Mouse (Mus musculus): ENCODE results near the gene Olfr247.
A peak's percentile ranks its signal among the peaks of the same experiment; 100 is the strongest.
"Not testable (repeated sequence)": the region's sequence is repeated elsewhere in the genome, so short reads cannot be mapped to it uniquely, and the experiment has no call there.

The Olfr247 gene

DNA sequence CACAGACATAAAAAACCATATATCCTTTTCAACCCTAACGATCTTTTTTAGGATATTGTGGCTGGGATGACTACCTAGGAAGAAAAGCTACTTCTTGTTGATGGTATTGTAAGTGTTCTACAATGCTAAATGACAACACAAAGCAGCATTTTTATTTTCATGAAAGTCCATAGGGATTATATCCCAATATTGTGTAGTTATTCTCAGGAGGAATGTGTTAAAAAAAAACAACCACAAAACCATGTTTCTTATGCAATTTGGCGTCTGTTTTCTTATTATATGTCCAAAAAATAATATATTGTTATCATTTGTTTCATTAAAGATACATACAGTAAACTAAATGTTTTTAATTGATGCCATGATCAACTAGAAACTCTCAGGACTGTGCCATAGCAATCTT is at the start of gene Olfr247:
Gene Olfr247, minus strand, starts transcription at position 101 of the 400 bp plus-strand sequence.
- not testable (repeated sequence) for DNase-seq

DNA sequence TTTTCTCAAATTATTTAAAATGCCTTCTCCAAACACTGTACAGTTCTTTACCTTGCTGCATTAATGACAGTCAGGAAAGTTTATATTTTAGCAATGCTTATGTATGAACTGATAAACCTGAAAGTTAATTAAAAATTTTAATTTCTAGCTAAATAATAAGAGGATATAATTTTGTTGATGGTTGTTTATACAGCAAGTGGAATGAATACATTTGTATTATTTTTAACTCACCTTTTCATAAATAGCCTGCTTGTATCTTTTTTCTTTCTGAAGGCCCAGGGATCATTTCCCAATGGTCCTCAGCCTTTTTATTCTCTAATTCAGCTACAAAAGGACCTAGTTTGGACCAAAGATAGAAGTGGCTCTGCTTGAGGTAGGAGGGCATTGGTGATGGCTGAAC is 36.4 kb upstream of the Olfr247 start, which contains the start of gene Olfr820:
Gene Olfr820, plus strand, starts transcription at position 301 of the 400 bp plus-strand sequence.
- DNase-seq = no peak

DNA sequence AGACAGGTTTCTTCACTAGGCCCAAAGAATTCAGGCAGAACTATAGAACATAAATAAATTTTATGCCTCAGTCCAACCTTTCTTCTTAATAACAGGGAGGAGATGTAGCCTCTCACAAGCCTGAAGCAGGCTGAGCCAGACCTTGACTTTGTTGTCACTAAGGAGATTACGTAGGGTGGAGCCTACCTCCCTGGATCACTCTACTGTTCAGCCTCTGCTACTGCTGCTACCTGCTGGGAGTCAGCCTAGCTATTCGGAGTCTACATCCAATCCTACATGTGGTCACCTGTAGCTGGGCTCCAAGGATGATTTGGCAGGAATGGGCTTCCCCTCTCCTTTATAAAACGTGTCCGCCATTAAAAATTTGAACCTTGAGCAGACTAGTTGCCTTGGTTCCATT is 29.4 kb upstream of the Olfr247 start:
- not testable (repeated sequence) for DNase-seq

DNA sequence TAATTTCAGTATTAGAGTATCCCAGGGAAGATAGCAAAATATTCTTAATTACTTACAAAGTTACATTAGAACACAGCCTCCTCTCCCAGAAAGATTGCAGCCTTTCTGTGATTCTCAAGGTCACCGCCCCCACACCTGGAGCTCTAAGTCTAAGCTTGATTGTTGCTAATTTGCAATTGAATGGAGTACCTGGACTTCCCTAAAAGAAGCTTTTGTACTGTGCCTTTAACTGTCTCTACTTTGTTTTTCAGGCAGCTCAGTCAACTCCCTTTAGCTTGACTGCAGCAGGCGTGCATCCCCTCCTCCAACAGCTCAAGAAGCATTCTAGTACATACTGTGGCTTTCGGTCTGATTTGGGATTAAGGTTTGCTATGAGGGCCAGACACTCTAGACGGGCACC is 28.2 kb upstream of the Olfr247 start:
- DNase-seq = not testable (repeated sequence)

DNA sequence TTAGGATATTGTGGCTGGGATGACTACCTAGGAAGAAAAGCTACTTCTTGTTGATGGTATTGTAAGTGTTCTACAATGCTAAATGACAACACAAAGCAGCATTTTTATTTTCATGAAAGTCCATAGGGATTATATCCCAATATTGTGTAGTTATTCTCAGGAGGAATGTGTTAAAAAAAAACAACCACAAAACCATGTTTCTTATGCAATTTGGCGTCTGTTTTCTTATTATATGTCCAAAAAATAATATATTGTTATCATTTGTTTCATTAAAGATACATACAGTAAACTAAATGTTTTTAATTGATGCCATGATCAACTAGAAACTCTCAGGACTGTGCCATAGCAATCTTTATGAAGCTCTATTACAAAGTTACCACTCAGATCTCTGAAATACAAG is 9.0 kb upstream of the Olfr247 start, which contains the start of gene Gm10310:
Gene Gm10310, minus strand, starts transcription at position 101 of the 400 bp plus-strand sequence.
- not testable (repeated sequence) for DNase-seq

DNA sequence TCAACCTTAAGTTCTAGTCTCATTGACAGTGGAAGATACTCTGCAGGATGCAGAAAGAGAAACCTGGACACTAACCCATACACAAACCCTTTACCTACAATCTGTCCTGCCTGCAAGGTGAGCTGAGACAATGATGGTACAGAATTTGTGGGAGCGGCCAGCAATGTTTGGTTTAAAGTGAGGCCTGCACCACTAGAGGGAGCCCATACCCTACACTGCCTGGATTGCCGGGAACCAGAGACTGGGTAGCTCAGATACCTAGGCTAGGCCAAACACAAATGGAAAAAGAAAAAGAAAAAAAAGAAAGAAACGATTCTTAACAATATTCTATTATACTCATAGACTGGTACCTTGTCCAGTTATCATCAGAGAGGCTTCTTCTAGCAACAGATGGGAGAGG is 5.9 kb upstream of the Olfr247 start:
- DNase-seq = not testable (repeated sequence)

DNA sequence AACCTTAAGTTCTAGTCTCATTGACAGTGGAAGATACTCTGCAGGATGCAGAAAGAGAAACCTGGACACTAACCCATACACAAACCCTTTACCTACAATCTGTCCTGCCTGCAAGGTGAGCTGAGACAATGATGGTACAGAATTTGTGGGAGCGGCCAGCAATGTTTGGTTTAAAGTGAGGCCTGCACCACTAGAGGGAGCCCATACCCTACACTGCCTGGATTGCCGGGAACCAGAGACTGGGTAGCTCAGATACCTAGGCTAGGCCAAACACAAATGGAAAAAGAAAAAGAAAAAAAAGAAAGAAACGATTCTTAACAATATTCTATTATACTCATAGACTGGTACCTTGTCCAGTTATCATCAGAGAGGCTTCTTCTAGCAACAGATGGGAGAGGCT is 2.9 kb downstream of the Olfr247 start:
- not testable (repeated sequence) for DNase-seq

DNA sequence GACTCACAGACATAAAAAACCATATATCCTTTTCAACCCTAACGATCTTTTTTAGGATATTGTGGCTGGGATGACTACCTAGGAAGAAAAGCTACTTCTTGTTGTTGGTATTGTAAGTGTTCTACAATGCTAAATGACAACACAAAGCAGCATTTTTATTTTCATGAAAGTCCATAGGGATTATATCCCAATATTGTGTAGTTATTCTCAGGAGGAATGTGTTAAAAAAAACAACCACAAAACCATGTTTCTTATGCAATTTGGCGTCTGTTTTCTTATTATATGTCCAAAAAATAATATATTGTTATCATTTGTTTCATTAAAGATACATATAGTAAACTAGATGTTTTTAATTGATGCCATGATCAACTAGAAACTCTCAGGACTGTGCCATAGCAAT is 8.8 kb downstream of the Olfr247 start, which contains the start of gene Olfr819:
Gene Olfr819, minus strand, starts transcription at position 101 of the 400 bp plus-strand sequence.
- DNase-seq = not testable (repeated sequence)

DNA sequence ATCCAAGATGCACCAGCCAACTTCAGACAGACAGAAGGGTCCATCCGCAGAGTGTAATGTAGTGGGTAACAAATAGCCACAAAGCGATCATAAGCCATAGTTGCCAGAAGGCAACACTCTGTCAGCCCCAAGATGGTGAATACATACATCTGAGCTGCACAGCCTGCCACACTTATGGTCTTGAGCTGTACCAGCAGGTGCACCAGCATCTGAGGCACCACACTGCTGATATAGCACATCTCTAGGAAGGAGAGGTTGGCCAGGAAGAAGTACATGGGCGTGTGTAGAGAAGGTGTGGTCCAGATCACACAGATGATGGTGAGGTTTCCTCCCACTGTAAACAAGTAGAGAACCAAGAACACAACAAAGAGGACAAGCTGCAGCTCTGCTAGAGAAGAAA is 9.7 kb downstream of the Olfr247 start:
- DNase-seq = peak; percentile 66

DNA sequence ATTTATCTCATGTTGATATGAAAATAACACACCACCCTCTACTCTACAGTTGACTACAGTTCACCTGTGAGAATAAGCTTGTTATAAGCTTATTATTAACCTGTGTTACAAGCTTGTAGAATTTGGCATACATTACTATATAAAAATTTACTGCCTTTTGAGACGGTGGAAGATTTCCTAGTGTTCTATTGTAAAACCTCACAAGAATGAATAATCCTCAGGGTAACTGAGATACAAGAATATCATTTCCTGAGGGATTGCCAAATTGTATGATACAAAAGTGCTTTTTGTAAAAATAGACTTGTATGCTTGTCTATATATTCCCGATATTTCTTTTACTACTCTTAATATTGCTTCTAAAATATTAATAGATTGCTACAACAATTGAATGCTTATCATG is 26.9 kb downstream of the Olfr247 start, which contains the start of gene Olfr818:
Gene Olfr818, minus strand, starts transcription at position 101 of the 400 bp plus-strand sequence.
- DNase-seq = no peak

All from heart, adult 11 months (tissue).